Mouse (Mus musculus): ENCODE data around the gene Olfr1442. TPM values are rescaled to one million over a fixed set of nuclear protein-coding genes. Genes with fewer than 3 reads are reported as not detected.
"Not testable (repeated sequence)": the region's sequence is repeated elsewhere in the genome, so short reads cannot be mapped to it uniquely, and the experiment has no call there.

Gene Olfr1442
- polyA plus RNA-seq, 1 experiment from 2014 or later: not detected

DNA sequence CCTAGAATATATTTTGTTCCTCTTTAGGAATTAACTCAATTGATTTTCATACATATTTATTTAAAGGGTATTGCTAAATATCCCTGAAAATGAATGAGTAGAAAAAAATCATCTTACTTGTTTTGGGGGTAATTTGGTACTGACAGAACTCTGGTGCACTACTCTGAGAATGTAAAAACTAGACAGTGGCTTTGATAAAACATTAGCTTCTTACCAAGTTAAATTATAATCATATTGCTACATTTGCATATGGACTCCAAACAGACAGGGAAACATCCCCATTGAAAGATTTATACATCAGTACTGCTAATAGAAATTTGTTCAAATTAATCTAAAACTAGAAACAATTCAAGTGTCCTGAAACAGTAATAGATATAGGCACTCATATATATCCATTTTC, 15.0 kb downstream of the Olfr1442 start:
- Histone ChIP-seq H3K27me3 (replicated peaks) (no peaks in the 10 kb centered on the region), H3K9me3 (replicated peaks) (no peaks in the 10 kb centered on the region), H3K27ac (ENCODE audit: poor library complexity, severe bottlenecking) (no peak overlapping the region), H3K9ac (no peak overlapping the region), H3K4me2 (no peak overlapping the region), H3K4me1 (replicated peaks) (no peaks in the 10 kb centered on the region), H3K36me3 (no peaks in the 10 kb centered on the region), H3K4me3 (no peak overlapping the region)
- no peak for ATAC-seq (ENCODE audit: insufficient number of reproducible peaks, low FRiP score)

- 68% methylated on average over 3 of the region's 3 CpGs for WGBS
- Histone ChIP-seq H3K4me1 (replicated peaks) (no peaks in the 10 kb centered on the region), H3K27ac (ENCODE audit: poor library complexity, severe bottlenecking) (no peak within 1 kb of the TSS), H3K9me3 (replicated peaks) (no peaks in the 10 kb centered on the region), H3K9ac (no peak within 1 kb of the TSS), H3K4me2 (no peak within 1 kb of the TSS), H3K4me3 (no peak within 1 kb of the TSS), H3K27me3 (replicated peaks) (no peaks in the 10 kb centered on the region), H3K36me3 (no peaks in the 10 kb centered on the region)
- no peak for ATAC-seq (ENCODE audit: insufficient number of reproducible peaks, low FRiP score)
These were observed 25.4 kb downstream of the Olfr1442 start, which contains the start of gene Keg1 for GRCm38 (mm10) chr19:12695590-12695989. Gene Keg1, plus strand, starts transcription at chr19:12695786.

DNA sequence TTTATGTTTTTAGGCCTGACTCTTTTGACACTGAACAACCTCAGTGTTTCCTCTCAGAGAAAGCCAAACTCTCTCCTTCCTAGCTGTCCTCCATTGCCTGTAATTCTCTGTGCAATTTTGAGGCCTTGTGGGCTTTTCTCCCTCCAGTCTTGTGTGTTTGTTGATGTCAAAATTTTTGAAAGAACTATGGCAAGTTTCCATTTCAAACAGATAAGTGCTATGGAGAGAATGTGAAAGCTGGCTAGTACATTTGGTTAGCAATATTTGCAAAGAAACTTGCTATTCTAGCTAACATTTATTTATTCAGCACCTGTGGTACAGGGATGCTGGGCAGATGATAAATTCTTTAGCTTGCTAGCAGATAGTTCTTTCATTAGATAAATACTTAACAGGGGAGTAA, 26.0 kb downstream of the Olfr1442 start:
- Histone ChIP-seq H3K27me3 (replicated peaks) (no peaks in the 10 kb centered on the region), H3K4me2 (no peak overlapping the region), H3K4me1 (replicated peaks) (no peaks in the 10 kb centered on the region), H3K4me3 (no peak overlapping the region), H3K27ac (ENCODE audit: poor library complexity, severe bottlenecking) (no peak overlapping the region), H3K36me3 (no peaks in the 10 kb centered on the region), H3K9ac (no peak overlapping the region), H3K9me3 (replicated peaks) (no peaks in the 10 kb centered on the region)
- no peak for ATAC-seq (ENCODE audit: insufficient number of reproducible peaks, low FRiP score)

GRCm38 (mm10) chr19:12708458-12708857, 38.2 kb downstream of the Olfr1442 start:
- Histone ChIP-seq H3K9ac (no peak overlapping the region), H3K9me3 (replicated peaks) (no peaks in the 10 kb centered on the region), H3K27me3 (replicated peaks) (no peaks in the 10 kb centered on the region), H3K4me2 (no peak overlapping the region), H3K27ac (ENCODE audit: poor library complexity, severe bottlenecking) (no peak overlapping the region), H3K4me3 (no peak overlapping the region), H3K36me3 (no peaks in the 10 kb centered on the region), H3K4me1 (replicated peaks) (no peaks in the 10 kb centered on the region)
- WGBS: 74% methylated on average over 2 of the region's 2 CpGs
- no peak for ATAC-seq (ENCODE audit: insufficient number of reproducible peaks, low FRiP score)

DNA sequence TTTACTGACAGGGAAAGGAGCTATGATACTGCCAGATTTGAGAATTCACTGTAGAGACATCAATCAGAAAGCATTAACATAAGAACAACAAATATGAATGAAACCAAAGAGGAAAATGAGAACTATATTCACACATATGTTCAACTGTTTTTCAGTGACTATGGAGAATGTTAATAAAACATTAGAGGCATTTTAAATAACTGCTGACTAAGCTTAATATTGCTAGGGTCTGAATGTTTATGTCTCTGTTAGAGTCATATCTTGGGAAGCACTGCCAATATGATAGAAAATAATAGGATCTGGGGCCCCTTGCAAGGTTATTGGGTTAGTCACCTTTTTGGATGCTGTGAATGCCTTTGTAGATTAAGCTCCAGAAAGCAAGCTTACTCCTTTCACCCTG, 38.7 kb downstream of the Olfr1442 start:
- no peak for ATAC-seq (ENCODE audit: insufficient number of reproducible peaks, low FRiP score)
- no peaks in the 10 kb centered on the region for H3K27me3 ChIP-seq (replicated peaks)
- no peak overlapping the region for H3K27ac ChIP-seq (ENCODE audit: poor library complexity, severe bottlenecking)
- H3K4me3 ChIP-seq: no peak overlapping the region
- H3K9me3 ChIP-seq (replicated peaks): no peaks in the 10 kb centered on the region
- no peak overlapping the region for H3K9ac ChIP-seq
- no peaks in the 10 kb centered on the region for H3K4me1 ChIP-seq (replicated peaks)
- no peaks in the 10 kb centered on the region for H3K36me3 ChIP-seq
- no peak overlapping the region for H3K4me2 ChIP-seq

DNA sequence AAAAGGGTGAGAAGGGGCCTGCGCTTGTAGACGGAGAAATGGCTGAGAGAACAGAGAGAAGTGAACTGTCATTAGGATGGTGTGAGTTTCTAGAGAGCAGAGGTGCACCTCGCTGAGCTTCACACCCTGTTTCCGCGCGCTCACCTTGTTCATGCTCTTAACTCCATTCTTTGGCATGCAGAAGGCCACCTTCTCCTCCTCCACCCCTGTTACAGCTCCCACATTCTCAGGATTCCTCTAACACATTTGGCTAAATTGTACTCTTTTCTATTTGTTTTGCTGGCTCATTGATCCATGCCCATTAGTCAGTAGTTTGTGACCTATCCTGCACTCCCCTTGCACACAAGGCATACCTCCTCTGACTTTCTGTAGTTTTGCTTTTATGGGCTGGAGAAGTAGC, 49.0 kb downstream of the Olfr1442 start:
- H3K4me1 ChIP-seq (replicated peaks): no peaks in the 10 kb centered on the region
- ATAC-seq (ENCODE audit: insufficient number of reproducible peaks, low FRiP score): no peak

DNA sequence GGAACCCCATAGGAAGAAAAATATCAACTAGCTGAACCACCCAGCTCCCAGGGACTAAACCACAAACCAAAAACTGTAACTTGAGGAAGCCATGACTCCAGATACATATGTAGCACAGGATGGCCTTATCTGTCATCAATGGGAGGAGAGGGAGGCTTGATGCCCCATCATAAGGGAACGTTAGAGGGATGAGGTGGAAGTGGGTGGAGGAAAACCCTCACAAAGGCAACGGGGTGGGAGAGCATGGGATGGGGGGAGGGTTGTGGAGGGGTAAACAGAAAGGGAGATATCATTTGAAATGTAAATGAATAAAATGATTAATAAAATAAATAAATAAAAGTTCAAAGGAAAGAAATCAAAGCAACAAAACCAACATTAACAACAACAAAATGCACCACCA, 50.2 kb downstream of the Olfr1442 start:
- no peak overlapping the region for H3K4me2 ChIP-seq
- H3K9ac ChIP-seq: no peak overlapping the region
- no peaks in the 10 kb centered on the region for H3K4me1 ChIP-seq (replicated peaks)
- H3K27ac ChIP-seq (ENCODE audit: poor library complexity, severe bottlenecking): no peak overlapping the region
- no peak for ATAC-seq (ENCODE audit: insufficient number of reproducible peaks, low FRiP score)
- H3K27me3 ChIP-seq (replicated peaks): no peaks in the 10 kb centered on the region
- H3K9me3 ChIP-seq (replicated peaks): no peaks in the 10 kb centered on the region
- WGBS: 60% methylated on average over 2 of the region's 2 CpGs
- H3K36me3 ChIP-seq: no peaks in the 10 kb centered on the region
- no peak overlapping the region for H3K4me3 ChIP-seq

More for the DNA sequence above, 49.0 kb downstream of the Olfr1442 start:
- Histone ChIP-seq H3K27me3 (replicated peaks) (no peaks in the 10 kb centered on the region), H3K4me3 (no peak overlapping the region), H3K4me2 (no peak overlapping the region), H3K36me3 (no peaks in the 10 kb centered on the region), H3K9me3 (replicated peaks) (no peaks in the 10 kb centered on the region), H3K27ac (ENCODE audit: poor library complexity, severe bottlenecking) (no peak overlapping the region), H3K9ac (no peak overlapping the region)
- WGBS: 73% methylated on average over 6 of the region's 6 CpGs

DNA sequence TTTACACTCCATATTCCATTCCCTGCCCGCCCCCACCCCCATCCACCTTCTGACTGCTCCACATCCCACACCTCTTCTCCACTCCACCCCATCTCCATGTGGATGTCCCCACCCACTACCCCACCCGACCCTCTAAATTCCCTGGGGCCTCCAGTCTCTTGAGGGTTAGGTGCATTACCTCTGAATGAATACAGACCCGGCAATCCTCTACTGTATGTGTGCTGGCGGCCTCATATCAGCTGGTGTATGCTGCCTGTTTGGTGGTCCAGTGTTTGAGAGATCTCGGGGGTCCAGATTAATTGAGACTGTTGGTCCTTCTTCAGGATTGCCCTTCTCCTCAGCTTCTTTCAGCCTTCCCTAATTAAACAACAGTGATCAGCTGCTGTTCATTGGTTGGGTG, 50.7 kb downstream of the Olfr1442 start:
- H3K9ac ChIP-seq; H3K9me3 ChIP-seq (replicated peaks); ATAC-seq (ENCODE audit: insufficient number of reproducible peaks, low FRiP score); H3K4me1 ChIP-seq (replicated peaks); H3K27ac ChIP-seq (ENCODE audit: poor library complexity, severe bottlenecking); H3K36me3 ChIP-seq; H3K4me3 ChIP-seq; H3K4me2 ChIP-seq; H3K27me3 ChIP-seq (replicated peaks): not testable (repeated sequence)
- 78% methylated on average over 5 of the region's 5 CpGs for WGBS

DNA sequence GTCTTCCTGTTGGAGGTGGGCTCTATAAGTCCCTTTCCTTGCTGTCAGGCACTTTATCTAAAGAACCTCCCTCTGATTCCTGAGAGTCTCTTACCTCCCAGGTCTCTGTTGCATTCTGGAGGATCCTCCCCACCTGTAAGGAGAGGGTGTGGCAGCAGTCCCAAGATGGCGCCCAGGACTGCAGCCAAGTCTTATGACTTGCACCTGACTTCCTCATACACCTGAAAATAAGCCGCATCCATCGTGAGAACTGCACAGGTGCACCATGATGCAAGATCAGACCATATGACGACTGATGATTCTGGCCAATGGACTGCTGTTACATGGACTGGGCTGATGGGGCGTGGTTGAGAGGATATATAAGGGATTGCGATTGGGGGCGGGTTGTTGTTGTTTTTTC, 51.4 kb downstream of the Olfr1442 start:
- WGBS: 80% methylated on average over 7 of the region's 7 CpGs
- H3K4me1 ChIP-seq (replicated peaks); H3K9me3 ChIP-seq (replicated peaks); H3K4me3 ChIP-seq; H3K36me3 ChIP-seq; H3K27me3 ChIP-seq (replicated peaks); H3K4me2 ChIP-seq; H3K27ac ChIP-seq (ENCODE audit: poor library complexity, severe bottlenecking); ATAC-seq (ENCODE audit: insufficient number of reproducible peaks, low FRiP score); H3K9ac ChIP-seq: not testable (repeated sequence)

- H3K9me3 ChIP-seq (replicated peaks): no peaks in the 10 kb centered on the region
- H3K4me1 ChIP-seq (replicated peaks): no peaks in the 10 kb centered on the region
- no peak overlapping the region for H3K27ac ChIP-seq (ENCODE audit: poor library complexity, severe bottlenecking)
- H3K36me3 ChIP-seq: no peaks in the 10 kb centered on the region
- no peak overlapping the region for H3K4me3 ChIP-seq
- no peak overlapping the region for H3K9ac ChIP-seq
- no peak for ATAC-seq (ENCODE audit: insufficient number of reproducible peaks, low FRiP score)
- no peak overlapping the region for H3K4me2 ChIP-seq
- WGBS: 54% methylated on average over 2 of the region's 3 CpGs
- no peaks in the 10 kb centered on the region for H3K27me3 ChIP-seq (replicated peaks)
These were observed 52.1 kb downstream of the Olfr1442 start for GRCm38 (mm10) chr19:12722308-12722707.

DNA sequence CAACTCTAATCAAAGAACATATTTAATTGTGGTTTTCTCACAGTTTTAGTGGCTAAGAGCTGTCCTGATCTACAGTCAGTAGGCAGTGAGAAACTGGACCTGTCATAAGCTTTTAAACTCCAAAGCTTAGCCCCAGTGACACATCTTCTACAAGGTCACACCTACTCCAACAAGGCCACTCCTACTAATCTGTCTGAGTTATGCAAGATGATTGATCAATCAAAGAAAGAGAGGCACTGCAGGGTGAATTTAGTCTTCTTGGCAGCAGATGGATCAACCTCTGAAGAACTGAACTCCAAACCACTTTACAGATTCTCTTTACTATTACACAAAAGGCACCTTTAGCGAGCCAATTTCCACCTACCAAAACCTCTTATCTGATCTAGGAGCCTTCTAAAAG, 55.6 kb downstream of the Olfr1442 start:
- H3K4me2 ChIP-seq: no peak overlapping the region
- H3K9ac ChIP-seq: no peak overlapping the region
- H3K36me3 ChIP-seq: no peaks in the 10 kb centered on the region
- no peak overlapping the region for H3K4me3 ChIP-seq
- no peaks in the 10 kb centered on the region for H3K27me3 ChIP-seq (replicated peaks)
- 70% methylated on average over 1 of the region's 1 CpGs for whole genome bisulfite sequencing
- no peak overlapping the region for H3K27ac ChIP-seq (ENCODE audit: poor library complexity, severe bottlenecking)
- ATAC-seq (ENCODE audit: insufficient number of reproducible peaks, low FRiP score): no peak
- no peaks in the 10 kb centered on the region for H3K9me3 ChIP-seq (replicated peaks)
- H3K4me1 ChIP-seq (replicated peaks): no peaks in the 10 kb centered on the region
